Mouse (Mus musculus): ENCODE results near the gene Lta. TPM values are rescaled to one million over a fixed set of nuclear protein-coding genes. Genes with fewer than 3 reads are reported as not detected.

Lta gene
- polyA plus RNA-seq, 1 experiment from 2014 or later, result not detected

GRCm38 (mm10) chr17:35167794-35168193 lies 37.4 kb downstream of the Lta start:
- peaks cover 23% of the 10 kb centered on the region; the same call in 1 of the 2 replicates for H3K36me3 ChIP-seq (ENCODE audit: inconsistent target)
- WGBS (ENCODE audit: missing documents), result 90% methylated on average over 7 of the region's 7 CpGs
- H3K4me3 ChIP-seq (ENCODE audit: inconsistent target), result no peak overlapping the region
- H3K27ac ChIP-seq, result no peak overlapping the region
- peaks cover 63% of the 10 kb centered on the region for H3K79me2 ChIP-seq (ENCODE audit: inconsistent target)

- Histone ChIP-seq H3K36me3 (ENCODE audit: inconsistent target) (peaks cover 29% of the 10 kb centered on the region; the same call in 1 of the 2 replicates), H3K27ac (no peak overlapping the region), H3K4me3 (ENCODE audit: inconsistent target) (no peak overlapping the region), H3K79me2 (ENCODE audit: inconsistent target) (peaks cover 67% of the 10 kb centered on the region)
- 71% methylated on average over 8 of the region's 8 CpGs for WGBS (ENCODE audit: missing documents)
These were observed 38.7 kb downstream of the Lta start for GRCm38 (mm10) chr17:35166352-35167035.

- 20% methylated on average over 12 of the region's 12 CpGs for WGBS (ENCODE audit: missing documents)
- peak overlapping the region; percentile 48 for H3K4me3 ChIP-seq (ENCODE audit: inconsistent target)
- peaks cover 32% of the 10 kb centered on the region for H3K36me3 ChIP-seq (ENCODE audit: inconsistent target)
- peak overlapping the region; percentile 83 for H3K27ac ChIP-seq
- peaks cover 67% of the 10 kb centered on the region for H3K79me2 ChIP-seq (ENCODE audit: inconsistent target)
These were observed 39.5 kb downstream of the Lta start for GRCm38 (mm10) chr17:35165451-35166155.

- peak within 1 kb of the TSS; percentile 79 for H3K4me3 ChIP-seq (ENCODE audit: inconsistent target)
- H3K27ac ChIP-seq, result peak within 1 kb of the TSS; percentile 83
- peaks cover 34% of the 10 kb centered on the region for H3K36me3 ChIP-seq (ENCODE audit: inconsistent target)
- H3K79me2 ChIP-seq (ENCODE audit: inconsistent target), result peaks cover 67% of the 10 kb centered on the region
- WGBS (ENCODE audit: missing documents), result under 1% methylated on average over 51 of the region's 89 CpGs
These were observed 40.3 kb downstream of the Lta start, which contains the start of gene Prrc2a for GRCm38 (mm10) chr17:35164568-35165450. Gene Prrc2a, minus strand, starts transcription at chr17:35164897.

GRCm38 (mm10) chr17:35164218-35164567 lies 41.0 kb downstream of the Lta start:
- peak overlapping the region; percentile 79 for H3K4me3 ChIP-seq (ENCODE audit: inconsistent target)
- peaks cover 69% of the 10 kb centered on the region for H3K79me2 ChIP-seq (ENCODE audit: inconsistent target)
- 0% methylated on average over 28 of the region's 28 CpGs for WGBS (ENCODE audit: missing documents)
- H3K27ac ChIP-seq, result peak overlapping the region; percentile 76
- H3K36me3 ChIP-seq (ENCODE audit: inconsistent target), result peaks cover 38% of the 10 kb centered on the region

GRCm38 (mm10) chr17:35163326-35164081 lies 41.6 kb downstream of the Lta start:
- Histone ChIP-seq H3K4me3 (ENCODE audit: inconsistent target) (peak overlapping the region; percentile 79), H3K79me2 (ENCODE audit: inconsistent target) (peaks cover 74% of the 10 kb centered on the region), H3K36me3 (ENCODE audit: inconsistent target) (peaks cover 45% of the 10 kb centered on the region), H3K27ac (peak overlapping the region; percentile 76)
- WGBS (ENCODE audit: missing documents), result 6% methylated on average over 8 of the region's 8 CpGs

GRCm38 (mm10) chr17:35162730-35163129 lies 42.4 kb downstream of the Lta start:
- H3K4me3 ChIP-seq (ENCODE audit: inconsistent target), result peak overlapping the region; percentile 79
- WGBS (ENCODE audit: missing documents), result 41% methylated on average over 12 of the region's 12 CpGs
- H3K27ac ChIP-seq, result no peak overlapping the region
- H3K36me3 ChIP-seq (ENCODE audit: inconsistent target), result peaks cover 45% of the 10 kb centered on the region
- H3K79me2 ChIP-seq (ENCODE audit: inconsistent target), result peaks cover 74% of the 10 kb centered on the region

GRCm38 (mm10) chr17:35162121-35162520 lies 43.0 kb downstream of the Lta start:
- Histone ChIP-seq H3K4me3 (ENCODE audit: inconsistent target) (no peak overlapping the region), H3K36me3 (ENCODE audit: inconsistent target) (peaks cover 50% of the 10 kb centered on the region)

GRCm38 (mm10) chr17:35161421-35161820 lies 43.7 kb downstream of the Lta start:
- H3K4me3 ChIP-seq (ENCODE audit: inconsistent target), result no peak overlapping the region
- 90% methylated on average over 11 of the region's 11 CpGs for WGBS (ENCODE audit: missing documents)
- H3K36me3 ChIP-seq (ENCODE audit: inconsistent target), result peaks cover 57% of the 10 kb centered on the region
- H3K79me2 ChIP-seq (ENCODE audit: inconsistent target), result peaks cover 80% of the 10 kb centered on the region
- no peak overlapping the region for H3K27ac ChIP-seq

More at GRCm38 (mm10) chr17:35162121-35162520, 43.0 kb downstream of the Lta start:
- H3K79me2 ChIP-seq (ENCODE audit: inconsistent target), result peaks cover 77% of the 10 kb centered on the region
- 87% methylated on average over 14 of the region's 14 CpGs for WGBS (ENCODE audit: missing documents)
- no peak overlapping the region for H3K27ac ChIP-seq

- Histone ChIP-seq H3K27ac (no peak overlapping the region), H3K79me2 (ENCODE audit: inconsistent target) (peaks cover 96% of the 10 kb centered on the region), H3K36me3 (ENCODE audit: inconsistent target) (peaks cover 74% of the 10 kb centered on the region), H3K4me3 (ENCODE audit: inconsistent target) (no peak overlapping the region)
- whole genome bisulfite sequencing (ENCODE audit: missing documents), result 99% methylated on average over 7 of the region's 7 CpGs
These were observed 45.5 kb downstream of the Lta start for GRCm38 (mm10) chr17:35159638-35160037.

- Histone ChIP-seq H3K79me2 (ENCODE audit: inconsistent target) (peaks cover 99% of the 10 kb centered on the region), H3K4me3 (ENCODE audit: inconsistent target) (no peak overlapping the region), H3K27ac (no peak overlapping the region), H3K36me3 (ENCODE audit: inconsistent target) (peaks cover 80% of the 10 kb centered on the region)
- 91% methylated on average over 12 of the region's 16 CpGs for WGBS (ENCODE audit: missing documents)
These were observed 46.1 kb downstream of the Lta start for GRCm38 (mm10) chr17:35158850-35159593.

- Histone ChIP-seq H3K4me3 (ENCODE audit: inconsistent target) (no peak overlapping the region), H3K79me2 (ENCODE audit: inconsistent target) (peaks cover 90% of the 10 kb centered on the region), H3K36me3 (ENCODE audit: inconsistent target) (peaks cover 93% of the 10 kb centered on the region), H3K27ac (no peak overlapping the region)
- 96% methylated on average over 8 of the region's 8 CpGs for WGBS (ENCODE audit: missing documents)
These were observed 47.4 kb downstream of the Lta start for GRCm38 (mm10) chr17:35157661-35158175.

- Histone ChIP-seq H3K4me3 (ENCODE audit: inconsistent target) (no peak overlapping the region), H3K79me2 (ENCODE audit: inconsistent target) (peaks cover 86% of the 10 kb centered on the region), H3K27ac (no peak overlapping the region), H3K36me3 (ENCODE audit: inconsistent target) (peaks cover 97% of the 10 kb centered on the region)
- 92% methylated on average over 8 of the region's 8 CpGs for WGBS (ENCODE audit: missing documents)
These were observed 47.9 kb downstream of the Lta start for GRCm38 (mm10) chr17:35157254-35157653.
